Mouse (Mus musculus) brain, embryonic 14.5 days (tissue): Measurements from ENCODE around the gene Ggnbp2. TPM values are rescaled to one million over a fixed set of nuclear protein-coding genes. Genes with fewer than 3 reads are reported as not detected.
"Not testable (repeated sequence)": the region's sequence is repeated elsewhere in the genome, so short reads cannot be mapped to it uniquely, and the experiment has no call there.

ENCODE experiments used
- DNase-seq: peaks from one replicate; pipeline ENCODE4 v3.0.0-alpha.2; 2011; ENCODE audit warnings: low read depth
- CTCF ChIP-seq: fragments of 200-500 bp; IDR thresholded peaks from 2 replicates; pipeline ENCODE4 v1.5.1; 2012; ENCODE audit warnings: inconsistent platforms, mild to moderate bottlenecking, moderate library complexity, borderline replicate concordance; ENCODE audit not compliant: insufficient read depth, insufficient read length; ENCODE audit errors: extremely low read depth
- POLR2A ChIP-seq: fragments of 200-500 bp; IDR thresholded peaks from 2 replicates; pipeline ENCODE4 v1.6.1; 2012; ENCODE audit warnings: mild to moderate bottlenecking, inconsistent platforms, borderline replicate concordance; ENCODE audit not compliant: poor library complexity, insufficient read depth, insufficient read length, severe bottlenecking; ENCODE audit errors: extremely low read depth
- polyA plus RNA-seq: library from polyadenylated mRNA; depleted of rRNA; stranded (reverse); fragments of >200 nt; gene quantifications from 2 replicates; pipeline ENCODE4 v1.2.3, GENCODE M21; 2012

The Ggnbp2 gene
- polyA plus RNA-seq, 1 experiment, result 93.8 TPM

DNA sequence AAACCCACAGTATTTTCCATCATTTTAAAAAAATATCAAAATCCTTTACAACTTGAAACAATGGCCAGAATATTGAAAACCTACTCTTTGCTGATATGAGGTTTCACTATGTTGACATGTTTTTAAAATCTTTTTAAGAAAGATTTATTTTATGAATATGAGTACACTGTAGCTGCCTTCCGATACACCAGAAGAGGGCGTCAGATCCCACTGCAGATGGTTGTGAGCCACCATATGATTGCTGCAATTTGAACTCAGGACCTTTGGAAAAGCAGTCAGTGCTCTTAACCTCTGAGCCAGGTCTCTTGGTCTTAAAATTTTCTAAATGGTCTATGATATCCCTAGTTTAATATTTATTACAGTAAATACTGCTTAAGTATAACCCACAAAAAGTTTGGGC lies 31.3 kb downstream of the Ggnbp2 start:
- DNase-seq, result no peak
- TF ChIP-seq POLR2A, result no peak
- no peak for TF ChIP-seq CTCF

GRCm38 (mm10) chr11:84829495-84829894 lies 41.1 kb downstream of the Ggnbp2 start:
- not testable (repeated sequence) for DNase-seq

DNA sequence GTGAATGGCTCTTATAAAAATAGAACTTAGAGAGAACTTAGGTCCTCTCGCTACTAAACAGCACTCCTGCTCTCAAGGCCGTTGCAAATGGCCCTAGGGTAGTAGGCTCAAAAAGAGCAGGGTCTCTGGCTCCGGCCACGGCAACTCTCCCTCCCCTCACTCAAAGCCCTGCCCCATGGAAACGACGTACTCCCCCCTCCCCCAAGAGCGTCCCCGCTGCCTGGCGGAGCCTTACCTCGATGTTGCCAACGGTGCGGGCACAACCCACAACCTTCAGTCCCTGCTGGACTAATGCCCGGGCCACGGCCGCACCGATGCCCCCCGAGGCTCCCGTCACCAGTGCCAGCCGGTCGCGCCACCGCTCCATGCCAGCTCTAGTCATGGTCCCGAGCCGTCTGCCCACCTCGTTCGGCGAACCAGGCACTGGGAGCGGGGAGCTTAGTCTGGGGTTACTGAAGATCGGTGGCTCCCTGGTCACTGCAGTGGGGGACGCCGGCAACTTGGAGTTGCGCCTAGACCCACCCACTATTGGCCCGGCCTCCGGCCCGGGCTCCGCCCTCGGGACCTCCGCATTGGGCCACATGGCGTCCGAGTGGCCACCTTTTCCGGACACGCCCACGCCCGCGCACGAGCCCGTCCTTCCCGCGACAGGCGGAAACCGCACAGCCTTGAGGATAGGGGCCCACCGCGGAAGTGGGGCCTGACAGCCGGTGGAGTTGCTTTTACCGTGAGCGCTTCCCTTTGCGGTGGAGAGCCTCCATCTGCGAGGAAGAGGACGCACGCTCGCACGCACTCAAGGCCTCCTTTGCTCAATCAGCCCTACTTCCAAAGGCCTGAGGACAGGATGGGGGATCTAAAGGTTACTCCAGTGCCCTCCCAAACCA lies 41.9 kb downstream of the Ggnbp2 start, which contains the start of gene Dhrs11:
Dhrs11 (minus strand) TSS at position 479 of the 884 bp plus-strand sequence.
- DNase-seq, result peak; percentile 84
- TF ChIP-seq POLR2A (no peak), CTCF (no peak)

DNA sequence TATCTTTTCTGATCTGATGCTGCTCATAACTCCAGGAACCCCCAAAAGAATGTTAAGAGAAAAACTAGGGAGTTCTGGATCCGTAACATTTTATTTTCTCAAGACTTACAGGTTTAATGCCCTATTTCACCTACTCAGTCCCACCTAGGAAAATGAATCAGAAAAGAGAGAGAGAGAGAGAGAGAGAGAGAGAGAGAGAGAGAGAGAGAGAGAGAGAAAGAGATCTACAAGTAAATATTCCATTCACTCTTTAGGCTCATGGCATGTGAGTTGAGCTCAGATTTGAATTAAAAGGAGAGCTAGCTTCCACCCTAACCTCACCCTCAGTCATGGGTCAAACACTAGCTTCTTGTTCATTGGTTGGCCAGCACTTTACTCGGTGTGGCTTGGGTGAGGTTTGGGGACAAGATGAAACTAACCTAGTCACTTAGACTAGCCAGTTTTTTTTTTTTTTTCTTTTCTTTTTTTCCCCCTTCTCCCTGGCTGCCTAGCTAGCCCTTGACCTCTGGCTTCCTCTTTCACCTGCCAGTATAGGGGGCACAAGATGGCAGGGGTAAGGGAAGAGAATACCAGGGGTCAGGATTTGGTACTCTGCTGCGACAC lies 42.6 kb downstream of the Ggnbp2 start:
- TF ChIP-seq CTCF (no peak), POLR2A (no peak)
- DNase-seq, result no peak

DNA sequence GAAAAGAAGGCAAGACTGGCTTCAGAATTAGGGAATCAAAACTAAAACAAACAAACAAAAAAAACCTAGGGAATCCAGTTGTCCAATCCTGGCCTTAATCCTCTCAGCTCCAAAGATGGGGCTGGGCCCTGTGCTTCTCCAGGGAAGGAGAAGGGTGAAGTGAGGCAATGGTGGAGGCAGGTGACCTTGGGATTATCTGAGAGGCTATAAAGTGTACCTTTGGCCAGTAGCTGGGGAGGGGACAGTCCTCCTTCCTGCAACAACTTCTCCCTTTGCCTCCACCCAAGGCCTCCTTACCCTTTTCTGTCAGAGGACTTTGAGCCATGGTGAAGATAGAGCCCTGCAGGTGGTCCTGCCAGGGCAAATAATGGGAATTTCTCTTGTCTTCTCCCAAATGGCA lies 43.1 kb downstream of the Ggnbp2 start:
- DNase-seq, result no peak
- no peak for TF ChIP-seq POLR2A
- no peak for TF ChIP-seq CTCF

GRCm38 (mm10) chr11:84826185-84826584 lies 44.4 kb downstream of the Ggnbp2 start:
- DNase-seq, result peak; percentile 66
- no peak for TF ChIP-seq CTCF
- no peak for TF ChIP-seq POLR2A

DNA sequence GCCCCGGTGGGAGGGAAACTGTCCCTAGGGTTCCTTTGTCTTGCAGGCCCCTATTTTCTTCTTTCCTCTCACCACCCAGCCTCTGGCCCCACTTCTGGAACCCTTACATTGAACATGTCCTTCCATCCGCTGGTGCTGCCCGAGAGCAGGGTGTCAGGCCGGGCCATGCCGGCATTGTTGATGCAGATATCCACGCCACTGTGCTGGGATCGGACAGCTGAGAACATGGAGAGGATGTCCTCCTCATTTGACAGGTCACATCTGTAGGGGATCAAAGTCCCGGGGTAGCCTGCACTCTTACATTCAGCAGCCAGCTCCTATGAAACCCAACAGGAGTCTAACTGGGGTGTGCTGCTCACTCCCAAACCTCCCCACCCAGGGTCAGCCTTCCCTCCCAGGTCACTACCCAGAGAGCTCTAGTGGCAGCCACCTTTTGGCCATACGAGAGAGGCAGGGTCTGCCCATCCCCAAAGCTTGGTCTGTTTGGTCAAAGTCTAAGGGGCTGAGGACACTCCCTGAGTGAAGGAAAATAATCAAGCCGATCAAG lies 45.3 kb downstream of the Ggnbp2 start:
- DNase-seq, result no peak
- TF ChIP-seq POLR2A (no peak), CTCF (no peak)

- DNase-seq, result no peak
- no peak for TF ChIP-seq CTCF
- no peak for TF ChIP-seq POLR2A
Measured at GRCm38 (mm10) chr11:84823484-84823897, 47.1 kb downstream of the Ggnbp2 start.

GRCm38 (mm10) chr11:84822487-84822886 lies 48.1 kb downstream of the Ggnbp2 start:
- no peak for DNase-seq
- TF ChIP-seq CTCF (no peak), POLR2A (no peak)

DNA sequence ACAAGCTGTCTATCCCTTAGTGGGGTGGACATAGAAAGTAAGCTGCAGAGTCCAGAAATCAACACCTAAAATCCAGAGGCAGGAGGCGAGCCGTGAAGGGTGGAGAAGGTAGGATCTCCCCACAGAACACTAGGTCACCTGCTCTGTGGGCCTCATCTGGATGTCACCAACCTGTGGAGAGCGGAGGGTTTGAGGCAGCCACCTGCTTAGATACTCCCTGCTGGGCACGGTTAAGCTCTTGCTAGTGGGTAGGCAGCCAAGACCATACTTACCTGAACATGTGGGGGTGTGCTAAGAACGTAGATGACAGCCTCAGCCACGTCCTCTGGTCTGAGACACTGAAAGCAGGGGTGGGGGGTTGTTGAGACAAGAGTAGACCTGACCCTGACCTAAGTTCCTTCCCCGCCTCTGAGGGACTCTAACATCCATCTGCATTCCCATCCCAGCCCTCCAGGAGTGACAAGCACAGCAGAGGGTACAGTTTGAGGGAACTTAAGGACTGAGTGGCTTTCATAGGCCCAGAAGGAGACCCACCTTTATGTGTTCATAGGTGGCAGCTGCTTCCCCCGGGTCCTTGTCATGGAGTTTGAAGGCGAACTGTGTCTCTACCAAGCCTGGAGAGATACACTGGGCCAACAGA lies 49.4 kb downstream of the Ggnbp2 start:
- TF ChIP-seq CTCF (no peak), POLR2A (no peak)
- no peak for DNase-seq

DNA sequence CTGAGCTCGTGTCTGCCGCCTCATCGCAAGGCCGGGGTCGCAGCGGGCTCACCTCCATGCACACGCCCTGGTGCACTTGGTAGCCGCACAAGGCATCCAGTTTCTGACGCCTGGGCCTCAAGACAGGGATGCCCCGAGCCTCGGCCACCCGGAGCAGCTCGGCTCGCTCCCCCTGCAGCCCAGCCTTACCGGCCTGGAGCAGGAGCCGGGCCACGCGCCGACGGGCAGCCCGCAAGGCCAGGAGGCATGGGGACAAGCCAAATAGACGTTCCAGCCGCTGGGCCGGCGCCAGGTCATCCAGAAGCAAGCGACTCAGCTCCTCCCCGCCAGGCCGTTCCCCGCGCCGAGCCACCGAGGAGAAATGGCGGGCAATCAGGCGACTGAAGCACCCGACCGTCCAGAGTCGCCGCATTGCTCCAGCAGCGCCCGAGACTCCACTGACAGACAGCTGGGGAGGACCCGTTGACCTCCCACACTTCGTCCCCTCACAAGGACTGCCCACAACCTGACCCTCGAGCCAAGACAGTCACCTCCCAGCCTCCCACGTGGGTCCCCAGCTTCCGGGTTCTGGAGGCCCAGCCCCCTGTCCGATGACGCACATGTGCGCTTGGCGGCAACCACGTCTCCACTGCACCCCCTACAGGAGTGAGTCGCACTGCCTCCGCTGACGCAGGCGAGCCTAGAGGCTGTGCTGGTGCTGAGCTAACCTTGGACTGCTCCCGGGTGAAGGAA lies 51.5 kb downstream of the Ggnbp2 start, which contains the start of gene Mrm1:
Mrm1 (minus strand) TSS at position 555 of the 732 bp plus-strand sequence.
- TF ChIP-seq POLR2A, result no peak
- peak; percentile 76 for TF ChIP-seq CTCF

More for the DNA sequence above, 51.5 kb downstream of the Ggnbp2 start, which contains the start of gene Mrm1:
- peak; percentile 94 for DNase-seq
